Comparison of ENCODE assay signal across 8 mouse cellular contexts in genomic region chr12:119981731-119982130, GRCm38 (mm10). TPM values are rescaled to one million over a fixed set of nuclear protein-coding genes. Genes with fewer than 3 reads are reported as not detected.
DNase-seq lines count a peak whose midpoint lies in the region; ATAC-seq and TF ChIP-seq lines count a peak whose summit lies in the region.

No protein-coding gene starts in this region.

- peak; percentile 74 for TF ChIP-seq CTCF in lung, embryonic 14.5 days (IDR thresholded peaks at IDR 0.05; ENCODE audit: low read depth)

- H3K27me3 ChIP-seq in lung, embryonic 14.5 days (ENCODE audit: insufficient read depth, low read length): no peaks in the 10 kb centered on the region

- H3K4me3 ChIP-seq in lung, embryonic 14.5 days (ENCODE audit: low read depth, low read length): no peak overlapping the region

- no peak overlapping the region for H3K4me2 ChIP-seq in lung, embryonic 14.5 days

- no peaks in the 10 kb centered on the region for H3K36me3 ChIP-seq in lung, embryonic 14.5 days (ENCODE audit: insufficient read depth)

- no peak overlapping the region for H3K27ac ChIP-seq in lung, embryonic 14.5 days (ENCODE audit: low read depth)

- WGBS in lung, embryonic 14.5 days: 1% methylated on average over 2 of the region's 2 CpGs

- DNase-seq in adrenal gland, postnatal 10 days: peak; percentile 58
- DNase-seq in adrenal gland, postnatal 4 days (ENCODE audit: low spot score in 2 of 2): no peak
- DNase-seq in lung, embryonic 14.5 days: peak; percentile 86
- no peak for DNase-seq in lung, postnatal 25 days (ENCODE audit: low spot score)
- DNase-seq in c-Kit-positive CD71-negative TER-119-negative erythroid progenitor cells, embryonic 14.5 days (ENCODE audit: low read depth): peak; percentile 12
- DNase-seq in frontal cortex, postnatal 36 days (ENCODE audit: low spot score in 2 of 2): peak; percentile 22 to 73
- DNase-seq in left cerebral cortex, postnatal 14 days (ENCODE audit: low spot score in 2 of 2): peak; percentile 58 to 75
- peak; percentile 65 to 67 for DNase-seq in right cerebral cortex, postnatal 10 days (ENCODE audit: low spot score in 2 of 2)

- ATAC-seq in lung, embryonic 14.5 days (ENCODE audit: insufficient read depth): no peak

- H3K4me1 ChIP-seq in lung, embryonic 14.5 days (ENCODE audit: insufficient read depth): no peaks in the 10 kb centered on the region

- no peak overlapping the region for H3K9ac ChIP-seq in lung, embryonic 14.5 days

- intact Hi-C loops in left cerebral cortex, postnatal 14 days (cut with DNase I): loop anchor here (5.0 kb wide), 2 partner anchors 989 to 1054 kb away; no protein-coding TSS in a partner anchor

- H3K9me3 ChIP-seq in lung, embryonic 14.5 days (ENCODE audit: low read depth, low read length): no peaks in the 10 kb centered on the region

RNA-seq across cellular contexts. Expression of gene Tmem196, which starts 36.1 kb away (rescaled TPM):
- total RNA-seq in adrenal gland, postnatal 10 days (2021): 1 to 10 TPM; 3.3 to 3.4 TPM
- total RNA-seq in adrenal gland, postnatal 4 days (2021): 1 to 10 TPM; 6.1 to 7.4 TPM
- polyA plus RNA-seq in lung, embryonic 14.5 days (2014; fragmentation: Nextera tagmentation; extraction: Ambion mirVana): 0.45 and 0.62 TPM in 2 replicates
- total RNA-seq in left cerebral cortex, postnatal 14 days (2021): 10 to 100 TPM; 35.5 to 37.3 TPM

Comparison
In these comparisons a context has a peak if more than half of its experiments do, and no peak if none do; other contexts are left out.
1. DNase-seq: peak in adrenal gland, postnatal 10 days (single experiment), lung, embryonic 14.5 days (single experiment), c-Kit-positive CD71-negative TER-119-negative erythroid progenitor cells, embryonic 14.5 days (single experiment), frontal cortex, postnatal 36 days (2 of 2), left cerebral cortex, postnatal 14 days (2 of 2) and right cerebral cortex, postnatal 10 days (2 of 2); none in adrenal gland, postnatal 4 days (0 of 2) and lung, postnatal 25 days (single experiment).
2. RNA of gene Tmem196, which starts 36.1 kb away (total RNA-seq): 35.5 to 37.3 TPM in left cerebral cortex, postnatal 14 days; 6.1 to 7.4 TPM in adrenal gland, postnatal 4 days and 3.3 to 3.4 TPM in adrenal gland, postnatal 10 days; every median in the first group is over 4 times any median in the second.